Mouse (Mus musculus) liver, adult 2 months (tissue): Measurements from ENCODE around the gene Wdr86. TPM values are rescaled to one million over a fixed set of nuclear protein-coding genes. Genes with fewer than 3 reads are reported as not detected.

Experiments used
- DNase-seq: peaks from one replicate; pipeline ENCODE4 v3.0.0-alpha.2; 2011; ENCODE audit warnings: low read depth, low spot score; ENCODE audit errors: extremely low read depth
- H3K27ac ChIP-seq: fragments of 200-500 bp; replicated peaks from 2 replicates; pipeline ENCODE4 v1.5.1; 2012; ENCODE audit warnings: low read depth, mild to moderate bottlenecking, control low read depth, inconsistent platforms, low read length; ENCODE audit not compliant: insufficient read depth
- H3K27me3 ChIP-seq: fragments of 200-500 bp; 2 replicates; pipeline ENCODE4 v1.6.1; 2012; ENCODE audit warnings: mild to moderate bottlenecking, moderate library complexity, low read length, inconsistent platforms; ENCODE audit not compliant: control insufficient read depth, insufficient read depth
- H3K36me3 ChIP-seq: fragments of 200-500 bp; 2 replicates; pipeline ENCODE4 v1.6.1; 2012; ENCODE audit warnings: low read length, inconsistent platforms; ENCODE audit not compliant: control insufficient read depth, insufficient read depth
- H3K4me1 ChIP-seq: fragments of 200-500 bp; 2 replicates; pipeline ENCODE4 v1.6.1; 2011; ENCODE audit warnings: low read length; ENCODE audit not compliant: control insufficient read depth, insufficient read depth
- H3K4me3 ChIP-seq: fragments of 200-500 bp; 2 replicates; pipeline ENCODE4 v1.5.1; 2011; ENCODE audit warnings: low read depth, mild to moderate bottlenecking, control low read depth, low read length, moderate library complexity; ENCODE audit not compliant: insufficient read depth
- H3K79me2 ChIP-seq: fragments of 200-500 bp; 2 replicates; pipeline ENCODE4 v1.6.1; 2012; ENCODE audit warnings: inconsistent platforms, mild to moderate bottlenecking, low read length, moderate library complexity; ENCODE audit not compliant: control insufficient read depth, insufficient read depth
- H3K9ac ChIP-seq: fragments of 200-500 bp; 2 replicates; pipeline ENCODE4 v1.6.1; 2012; ENCODE audit warnings: low read depth, mild to moderate bottlenecking, control low read depth, inconsistent platforms, low read length
- CTCF ChIP-seq: fragments of 200-500 bp; IDR thresholded peaks from 2 replicates; pipeline ENCODE4 v1.5.1; 2011; ENCODE audit warnings: low read depth, low read length, control low read depth
- POLR2A ChIP-seq: fragments of 200-500 bp; IDR thresholded peaks from 2 replicates; pipeline ENCODE4 v1.6.1; 2011; ENCODE audit warnings: low read length, control low read depth; ENCODE audit not compliant: insufficient read depth; ENCODE audit errors: extremely low read depth
- WGBS: fragments of 180-500 bp; shearing (Covaris S2); methylation state at CpG from one replicate; pipeline ENCODE4 v1.1.7; 2018; 5-methylcytosine and 5-hydroxymethylcytosine counted together
- polyA plus RNA-seq: library from polyadenylated mRNA; depleted of rRNA; stranded (reverse); fragments of >200 nt; gene quantifications from 2 replicates; pipeline ENCODE4 v1.2.3, GENCODE M21; 2012; rRNA removed
- total RNA-seq: library from RNA; depleted of rRNA; stranded (reverse); fragments of >200 nt; gene quantifications from 2 replicates; pipeline ENCODE4 v1.2.3, GENCODE M21; 2014; rRNA removed

The Wdr86 gene
- total and polyA plus RNA-seq, 2 experiments, result 0.28 to 1.0 TPM

DNA sequence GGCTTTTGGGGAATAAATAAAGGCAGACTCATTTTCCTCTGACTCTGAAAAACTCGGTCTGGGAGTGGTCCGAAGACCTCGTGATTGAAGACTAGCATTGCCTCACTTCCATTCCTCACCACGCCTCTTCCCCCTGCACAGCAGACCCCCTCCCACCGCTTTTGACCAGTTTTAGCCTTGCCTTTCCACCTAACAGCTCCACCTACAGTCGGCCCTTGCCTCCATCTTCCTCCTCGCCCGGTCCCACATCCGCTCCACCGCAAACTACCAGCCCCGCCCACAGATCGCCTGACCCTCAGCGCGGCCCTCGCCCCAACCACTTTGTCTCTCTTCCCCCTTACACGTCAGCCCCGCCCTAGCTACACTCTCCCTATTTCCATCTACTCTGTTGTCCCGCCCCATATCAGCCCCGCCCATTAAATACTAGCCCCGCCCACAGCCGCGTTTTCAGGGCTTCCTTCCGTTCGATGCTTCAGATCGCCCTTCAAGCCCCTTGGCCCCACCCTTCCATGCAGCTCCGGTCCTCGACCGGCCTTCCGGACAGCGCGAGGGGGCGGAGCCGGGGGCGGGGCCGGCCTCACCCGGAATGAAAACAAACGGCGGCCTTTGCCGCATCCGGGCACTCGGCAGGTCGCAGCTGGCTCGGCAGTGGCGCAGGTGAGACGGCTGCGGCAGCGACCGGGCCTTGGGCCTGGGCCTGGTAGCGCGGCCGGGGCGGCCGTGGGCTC lies 45.0 kb downstream of the Wdr86 start, which contains the start of gene Nub1:
TSS of gene Nub1 (plus strand) at position 167 of the 728 bp plus-strand sequence.
- peak; percentile 96 for DNase-seq
- H3K27me3 ChIP-seq, result no peaks in the 10 kb centered on the region
- H3K4me1 ChIP-seq, result 0 out of 2 replicates have a peak, but pooled peaks cover 5% of the 10 kb centered on the region
- H3K4me3 ChIP-seq, result peak within 1 kb of the TSS; percentile 77
- H3K36me3 ChIP-seq, result peaks cover 6% of the 10 kb centered on the region; the same call in 1 of the 2 replicates
- peak within 1 kb of the TSS; percentile 89 for H3K9ac ChIP-seq
- H3K27ac ChIP-seq, result peak within 1 kb of the TSS; percentile 59
- peak; percentile 59 for TF ChIP-seq POLR2A
- peak; percentile 45; the same call in 1 of the 2 replicates for TF ChIP-seq CTCF
- WGBS, result under 1% methylated on average over 53 of the region's 53 CpGs
- H3K79me2 ChIP-seq, result peaks cover 5% of the 10 kb centered on the region; the same call in 1 of the 2 replicates

- H3K4me3 ChIP-seq, result peak overlapping the region; percentile 43
- TF ChIP-seq POLR2A (no peak), CTCF (no peak)
- peak overlapping the region; percentile 39 for H3K9ac ChIP-seq
- H3K79me2 ChIP-seq, result peaks cover 5% of the 10 kb centered on the region; the same call in 1 of the 2 replicates
- no peaks in the 10 kb centered on the region for H3K27me3 ChIP-seq
- H3K4me1 ChIP-seq, result 0 out of 2 replicates have a peak, but pooled peaks cover 5% of the 10 kb centered on the region
- 44% methylated on average over 16 of the region's 16 CpGs for WGBS
- no peak for DNase-seq
- H3K27ac ChIP-seq, result peak overlapping the region; percentile 59
- peaks cover 6% of the 10 kb centered on the region; the same call in 1 of the 2 replicates for H3K36me3 ChIP-seq
Measured at GRCm38 (mm10) chr5:24684578-24685365, 45.8 kb downstream of the Wdr86 start.

GRCm38 (mm10) chr5:24681436-24681835 lies 49.1 kb downstream of the Wdr86 start:
- Histone ChIP-seq H3K27ac (no peak overlapping the region), H3K4me1 (no peaks in the 10 kb centered on the region), H3K4me3 (no peak overlapping the region), H3K36me3 (no peaks in the 10 kb centered on the region), H3K27me3 (no peaks in the 10 kb centered on the region), H3K9ac (no peak overlapping the region), H3K79me2 (no peaks in the 10 kb centered on the region)
- TF ChIP-seq POLR2A, result no peak
- TF ChIP-seq CTCF, result no peak
- no peak for DNase-seq
- WGBS, result 56% methylated on average over 1 of the region's 1 CpGs

DNA sequence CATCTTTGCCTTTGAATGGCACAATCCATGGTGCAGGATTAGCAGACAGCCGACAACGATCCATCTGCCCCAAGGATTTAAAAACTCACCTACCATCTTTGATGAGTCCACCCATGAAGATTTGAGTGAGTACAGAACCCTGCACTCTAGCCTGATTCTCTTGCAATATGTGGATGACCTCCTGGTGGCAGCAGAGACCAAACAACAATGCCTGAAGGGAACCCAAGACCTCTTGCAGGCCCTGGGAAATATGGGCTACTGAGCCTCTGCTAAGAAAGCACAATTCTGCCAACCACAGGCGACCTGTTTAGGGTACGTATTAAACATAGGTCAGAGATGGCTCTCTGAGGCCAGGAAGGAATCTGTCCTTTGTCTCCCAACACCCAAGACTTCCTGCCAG lies 56.3 kb downstream of the Wdr86 start:
- TF ChIP-seq CTCF, result peak; percentile 64
- no peak for TF ChIP-seq POLR2A
- no peaks in the 10 kb centered on the region for H3K79me2 ChIP-seq
- H3K4me3 ChIP-seq, result no peak overlapping the region
- H3K36me3 ChIP-seq, result no peaks in the 10 kb centered on the region
- H3K27me3 ChIP-seq, result no peaks in the 10 kb centered on the region
- H3K4me1 ChIP-seq, result no peaks in the 10 kb centered on the region
- H3K27ac ChIP-seq, result no peak overlapping the region
- 24% methylated on average over 4 of the region's 4 CpGs for WGBS
- no peak overlapping the region for H3K9ac ChIP-seq
- DNase-seq, result peak; percentile 48

Other genes with a start within 250 kb of the Wdr86 start
- gene Gbx1, start 203.5 kb downstream of the Wdr86 start, total RNA-seq, result not detected in 2 replicates
- 0.02 TPM in 1 of 2 replicates, not detected in the other for gene Gbx1, start 203.5 kb downstream of the Wdr86 start, polyA plus RNA-seq
- gene Asb10, start 189.7 kb downstream of the Wdr86 start, total RNA-seq, result 0.13 TPM in 1 of 2 replicates, not detected in the other
- gene Asb10, start 189.7 kb downstream of the Wdr86 start, polyA plus RNA-seq, result 0.06 and 0.10 TPM in 2 replicates
- not detected in 2 replicates for gene 4931409K22Rik, start 173.9 kb downstream of the Wdr86 start, total RNA-seq
- gene 4931409K22Rik, start 173.9 kb downstream of the Wdr86 start, polyA plus RNA-seq, result not detected in 2 replicates
- 25.0 and 25.9 TPM in 2 replicates for gene Abcf2, start 153.3 kb downstream of the Wdr86 start, total RNA-seq
- gene Abcf2, start 153.3 kb downstream of the Wdr86 start, polyA plus RNA-seq, result 27.1 and 31.9 TPM in 2 replicates
- gene Chpf2, start 144.0 kb downstream of the Wdr86 start, total RNA-seq, result 9.5 and 14.2 TPM in 2 replicates
- gene Chpf2, start 144.0 kb downstream of the Wdr86 start, polyA plus RNA-seq, result 21.1 and 22.4 TPM in 2 replicates
- 0.55 and 1.3 TPM in 2 replicates for gene Smarcd3, start 106.3 kb downstream of the Wdr86 start, total RNA-seq
- gene Smarcd3, start 106.3 kb downstream of the Wdr86 start, polyA plus RNA-seq, result 1.3 TPM in 2 replicates
- 14.4 and 19.6 TPM in 2 replicates for gene Nub1, start 45.2 kb downstream of the Wdr86 start, total RNA-seq
- gene Nub1, start 45.2 kb downstream of the Wdr86 start, polyA plus RNA-seq, result 19.9 and 20.2 TPM in 2 replicates
- 1.0 and 1.4 TPM in 2 replicates for gene Crygn, start 27.3 kb upstream of the Wdr86 start, total RNA-seq
- gene Crygn, start 27.3 kb upstream of the Wdr86 start, polyA plus RNA-seq, result 1.0 and 1.9 TPM in 2 replicates
- gene Rheb, start 111.9 kb upstream of the Wdr86 start, total RNA-seq, result 31.3 and 31.7 TPM in 2 replicates
- gene Rheb, start 111.9 kb upstream of the Wdr86 start, polyA plus RNA-seq, result 14.8 and 19.3 TPM in 2 replicates